Mouse (Mus musculus): ENCODE results near the gene Vmn1r184. TPM values are rescaled to one million over a fixed set of nuclear protein-coding genes. Genes with fewer than 3 reads are reported as not detected.

The Vmn1r184 gene
- not detected for polyA plus RNA-seq (2015; fragmentation: Illumina TruSeq; extraction: RNeasy Lipid Tissue Mini Kit (QIAGEN cat#74804); ENCODE audit: insufficient read depth, low read depth, low replicate concordance)

DNA sequence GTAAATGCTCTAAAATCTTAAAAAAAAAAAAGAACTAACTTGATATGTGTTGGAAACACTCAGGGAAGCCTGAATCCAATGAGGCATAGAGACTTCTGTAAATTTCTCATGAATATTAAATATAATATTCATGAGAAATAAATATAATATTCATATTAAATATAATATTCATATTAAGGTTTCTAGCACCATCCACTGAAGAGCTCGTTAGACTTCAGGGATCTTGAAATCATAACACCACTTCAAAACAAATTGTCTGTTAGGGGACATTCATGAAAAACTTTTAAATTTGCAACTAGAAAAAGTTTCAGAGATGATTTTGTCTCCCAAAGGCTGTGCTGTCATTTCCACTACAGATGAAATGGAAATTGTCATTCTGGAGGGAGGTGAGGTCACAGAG lies at the start of gene Vmn1r184:
Vmn1r184 (plus strand) TSS at position 301 of the 400 bp plus-strand sequence.

DNA sequence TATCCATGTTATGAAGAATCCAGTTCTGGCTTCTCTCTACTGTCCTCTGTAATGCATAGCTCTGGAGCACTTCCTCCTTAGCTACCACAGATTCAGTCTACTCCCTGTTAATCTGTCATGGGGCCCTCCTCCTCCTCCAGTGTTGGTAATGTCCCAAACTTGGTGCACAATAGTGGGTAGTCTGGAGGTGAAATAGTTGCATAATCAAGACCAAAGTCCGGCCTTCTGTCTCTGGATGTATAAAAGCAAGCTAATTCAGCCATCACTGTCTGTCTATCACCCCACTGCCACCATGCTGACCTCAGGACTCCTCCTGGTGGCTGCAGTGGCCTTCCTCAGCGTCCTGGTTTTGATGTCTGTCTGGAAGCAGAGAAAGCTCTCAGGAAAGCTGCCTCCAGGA lies 46.8 kb downstream of the Vmn1r184 start, which contains the start of gene Cyp2a4:
Cyp2a4 (plus strand) TSS at position 244 of the 400 bp plus-strand sequence.

Other genes with a start within 250 kb of the Vmn1r184 start
- gene Cyp2b13, start 198.8 kb upstream of the Vmn1r184 start, polyA plus RNA-seq (2015; fragmentation: Illumina TruSeq; extraction: RNeasy Lipid Tissue Mini Kit (QIAGEN cat#74804); ENCODE audit: insufficient read depth, low read depth, low replicate concordance) = not detected
- gene Cyp2b9, start 86.9 kb upstream of the Vmn1r184 start, polyA plus RNA-seq (2015; fragmentation: Illumina TruSeq; extraction: RNeasy Lipid Tissue Mini Kit (QIAGEN cat#74804); ENCODE audit: insufficient read depth, low read depth, low replicate concordance) = not detected
- gene Cyp2a4, start 46.8 kb downstream of the Vmn1r184 start, polyA plus RNA-seq (2015; fragmentation: Illumina TruSeq; extraction: RNeasy Lipid Tissue Mini Kit (QIAGEN cat#74804); ENCODE audit: insufficient read depth, low read depth, low replicate concordance) = not detected
- gene Nlrp9c, start 143.4 kb downstream of the Vmn1r184 start, polyA plus RNA-seq (2015; fragmentation: Illumina TruSeq; extraction: RNeasy Lipid Tissue Mini Kit (QIAGEN cat#74804); ENCODE audit: insufficient read depth, low read depth, low replicate concordance) = not detected
- gene Nlrp4a, start 174.8 kb downstream of the Vmn1r184 start, polyA plus RNA-seq (2015; fragmentation: Illumina TruSeq; extraction: RNeasy Lipid Tissue Mini Kit (QIAGEN cat#74804); ENCODE audit: insufficient read depth, low read depth, low replicate concordance) = not detected